Mouse (Mus musculus) G1E (cell line): ENCODE results near the gene Arhgap18.

ENCODE experiments used
- POLR2AphosphoS5 ChIP-seq: IDR thresholded peaks from 2 replicates; pipeline ENCODE4 v1.6.1; 2012; ENCODE audit warnings: low read depth, low read length, inconsistent platforms; ENCODE audit not compliant: insufficient replicate concordance
- TAL1 ChIP-seq: conservative IDR thresholded peaks from 2 replicates; pipeline ENCODE4 v1.6.1; 2012; ENCODE audit warnings: low read depth, low read length, inconsistent platforms, mixed read lengths

- TF ChIP-seq POLR2AphosphoS5: no peak
- TF ChIP-seq TAL1: no peak
Observed at GRCm38 (mm10) chr10:26893091-26893490, 139.9 kb downstream of the Arhgap18 start.
